27 mouse cellular contexts compared by ENCODE assay signal in the genomic region with DNA sequence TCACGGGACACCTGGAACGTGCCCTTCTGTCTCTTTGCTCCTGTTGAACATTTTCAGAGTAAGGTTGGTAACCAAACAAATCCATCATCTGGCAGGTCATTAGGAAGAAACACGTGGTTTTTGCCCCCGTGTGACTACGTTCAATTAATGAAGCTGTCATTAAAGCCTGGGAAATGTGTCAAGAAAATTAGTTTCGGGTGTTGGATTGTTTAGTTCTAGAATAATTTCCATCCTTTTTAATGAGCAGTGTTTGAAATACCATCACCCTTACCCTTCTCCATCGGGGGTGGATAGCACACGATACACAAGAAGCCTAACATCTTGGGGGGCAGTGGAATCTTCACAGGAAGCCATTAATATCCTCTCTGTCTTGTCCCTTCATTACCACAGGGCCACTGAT.
DNase-seq lines count a peak whose midpoint lies in the region; ATAC-seq lines count a peak whose summit lies in the region.
"Had no signal": no experiment of that assay in that cellular context is flagged by ENCODE, and none has a peak within 500 bp of the region (broad histone marks: within the 10 kb centered on the region; RNA-seq: fewer than 3 reads in every experiment).

No protein-coding gene starts in this region.

- H3K4me3 ChIP-seq in midbrain, embryonic 11.5 days (ENCODE audit: low read depth, low read length) = no peak overlapping the region
- no peak overlapping the region for H3K4me3 ChIP-seq in midbrain, embryonic 16.5 days (ENCODE audit: low read depth, low read length)
- H3K4me3 ChIP-seq in hindbrain, embryonic 14.5 days (replicated peaks; ENCODE audit: low read length) = no peak overlapping the region
- H3K4me3 ChIP-seq in neural tube, embryonic 14.5 days (ENCODE audit: low read depth, low read length) = no peak overlapping the region
- H3K4me3 ChIP-seq: heart, embryonic 10.5 days; intestine, embryonic 15.5 days had no signal

- 84% methylated on average over 8 of the region's 8 CpGs for WGBS in midbrain, embryonic 11.5 days
- WGBS in midbrain, embryonic 16.5 days = 61% methylated on average over 8 of the region's 8 CpGs
- 43% methylated on average over 8 of the region's 8 CpGs for WGBS in hindbrain, embryonic 14.5 days
- 40% methylated on average over 8 of the region's 8 CpGs for WGBS in neural tube, embryonic 14.5 days

- H3K4me1 ChIP-seq in midbrain, embryonic 11.5 days (ENCODE audit: control insufficient read depth, insufficient read depth, low read length) = no peaks in the 10 kb centered on the region
- no peaks in the 10 kb centered on the region for H3K4me1 ChIP-seq in midbrain, embryonic 16.5 days (ENCODE audit: control insufficient read depth, insufficient read depth, low read length)
- peaks cover 9% of the 10 kb centered on the region; the same call in 1 of the 2 replicates for H3K4me1 ChIP-seq in hindbrain, embryonic 14.5 days (replicated peaks; ENCODE audit: control insufficient read depth, insufficient read depth, low read length)
- peaks cover 6% of the 10 kb centered on the region; the same call in 1 of the 2 replicates for H3K4me1 ChIP-seq in neural tube, embryonic 14.5 days (ENCODE audit: control insufficient read depth, insufficient read depth, low read length)
- H3K4me1 ChIP-seq: heart, embryonic 10.5 days; intestine, embryonic 15.5 days had no signal

- peak; percentile 13 for DNase-seq in embryo, embryonic 10.5 days (ENCODE audit: low spot score)
- no peak for DNase-seq in embryo, embryonic 9.5 days (ENCODE audit: extremely low spot score)
- DNase-seq in midbrain, embryonic 11.5 days (ENCODE audit: low spot score, missing footprints) = peak; percentile 82
- DNase-seq in hindbrain, embryonic 14.5 days (ENCODE audit: low spot score) = no peak
- no peak for DNase-seq in cerebellum, postnatal 14 days
- DNase-seq in spleen, adult 12 weeks (ENCODE audit: low spot score) = no peak
- DNase-seq: adrenal gland, postnatal 14 days; cerebellum, adult 18-20 months; cerebellum, postnatal 10 days; gastrocnemius, postnatal 14 days; kidney, adult 8-10 months; kidney, postnatal 10 days; layer of hippocampus, adult 9-11 months; liver; lung, adult 2 months; lung, postnatal 10 days; right cerebral cortex, postnatal 25 days; spleen, adult 18-20 months; thymus, adult 18-20 months had no signal

- no peak overlapping the region for H3K27ac ChIP-seq in midbrain, embryonic 11.5 days (ENCODE audit: low read depth, low read length)
- no peak overlapping the region for H3K27ac ChIP-seq in midbrain, embryonic 16.5 days (ENCODE audit: low read length)
- peak overlapping the region; percentile 63; the same call in 1 of the 2 replicates for H3K27ac ChIP-seq in hindbrain, embryonic 14.5 days
- peak overlapping the region; percentile 45; the same call in 1 of the 2 replicates for H3K27ac ChIP-seq in neural tube, embryonic 14.5 days (ENCODE audit: low read depth, low read length)
- H3K27ac ChIP-seq: heart, embryonic 10.5 days; intestine, embryonic 15.5 days; liver, embryonic 14.5 days; macrophage had no signal

- no peak for ATAC-seq in midbrain, embryonic 11.5 days (ENCODE audit: low FRiP score)
- ATAC-seq in midbrain, embryonic 16.5 days = no peak
- peak; percentile 11; the same call in 1 of the 2 replicates for ATAC-seq in hindbrain, embryonic 14.5 days (ENCODE audit: low FRiP score)
- ATAC-seq in neural tube, embryonic 14.5 days (ENCODE audit: low read depth) = 0 out of 2 replicates have a peak, but pooled peaks have one; percentile 24
- ATAC-seq: forebrain, embryonic 14.5 days; intestine, embryonic 15.5 days had no signal

- H3K27me3 ChIP-seq in midbrain, embryonic 11.5 days (ENCODE audit: control insufficient read depth, insufficient read depth, low read length) = no peaks in the 10 kb centered on the region
- no peaks in the 10 kb centered on the region for H3K27me3 ChIP-seq in midbrain, embryonic 16.5 days (ENCODE audit: control insufficient read depth, insufficient read depth, low read depth, low read length)
- H3K27me3 ChIP-seq in hindbrain, embryonic 14.5 days (ENCODE audit: control insufficient read depth, insufficient read depth, low read length) = no peaks in the 10 kb centered on the region
- H3K27me3 ChIP-seq in neural tube, embryonic 14.5 days (ENCODE audit: control insufficient read depth, insufficient read depth, low read length) = no peaks in the 10 kb centered on the region
- H3K27me3 ChIP-seq: CH12.LX; intestine, embryonic 15.5 days had no signal

- no peak overlapping the region for H3K9ac ChIP-seq in midbrain, embryonic 11.5 days (ENCODE audit: low read length)
- no peak overlapping the region for H3K9ac ChIP-seq in midbrain, embryonic 16.5 days (ENCODE audit: low read depth, low read length)
- no peak overlapping the region for H3K9ac ChIP-seq in hindbrain, embryonic 14.5 days
- no peak overlapping the region for H3K9ac ChIP-seq in neural tube, embryonic 14.5 days (replicated peaks; ENCODE audit: low read depth, low read length)
- H3K9ac ChIP-seq: intestine, embryonic 15.5 days; liver, embryonic 14.5 days had no signal

- H3K36me3 ChIP-seq in midbrain, embryonic 11.5 days (ENCODE audit: control insufficient read depth, insufficient read depth, low read length) = no peaks in the 10 kb centered on the region
- H3K36me3 ChIP-seq in midbrain, embryonic 16.5 days (ENCODE audit: control insufficient read depth, insufficient read depth, low read length) = no peaks in the 10 kb centered on the region
- no peaks in the 10 kb centered on the region for H3K36me3 ChIP-seq in hindbrain, embryonic 14.5 days (replicated peaks; ENCODE audit: control insufficient read depth, insufficient read depth)
- no peaks in the 10 kb centered on the region for H3K36me3 ChIP-seq in neural tube, embryonic 14.5 days (ENCODE audit: control insufficient read depth, insufficient read depth, low read length)
- H3K36me3 ChIP-seq: heart, embryonic 10.5 days; intestine, embryonic 15.5 days had no signal

- no peaks in the 10 kb centered on the region for H3K9me3 ChIP-seq in midbrain, embryonic 11.5 days (ENCODE audit: control insufficient read depth, low read length)
- no peaks in the 10 kb centered on the region for H3K9me3 ChIP-seq in midbrain, embryonic 16.5 days (replicated peaks; ENCODE audit: control insufficient read depth, low read length, poor library complexity, severe bottlenecking)
- H3K9me3 ChIP-seq in hindbrain, embryonic 14.5 days (ENCODE audit: control insufficient read depth, low read length) = no peaks in the 10 kb centered on the region
- H3K9me3 ChIP-seq in neural tube, embryonic 14.5 days (ENCODE audit: control insufficient read depth, low read length) = no peaks in the 10 kb centered on the region
- H3K9me3 ChIP-seq: heart, embryonic 10.5 days; intestine, embryonic 15.5 days had no signal

- H3K4me2 ChIP-seq in midbrain, embryonic 11.5 days = no peak overlapping the region
- no peak overlapping the region for H3K4me2 ChIP-seq in midbrain, embryonic 16.5 days (ENCODE audit: low read length)
- H3K4me2 ChIP-seq in hindbrain, embryonic 14.5 days (replicated peaks) = no peak overlapping the region
- H3K4me2 ChIP-seq in neural tube, embryonic 14.5 days (ENCODE audit: low read depth, low read length) = no peak overlapping the region
- H3K4me2 ChIP-seq: intestine, embryonic 15.5 days had no signal

Comparison
In these comparisons a context has a peak if more than half of its experiments do, and no peak if none do; other contexts are left out.
1. DNase-seq: peak in embryo, embryonic 10.5 days (single experiment) and midbrain, embryonic 11.5 days (single experiment); none in embryo, embryonic 9.5 days (single experiment), hindbrain, embryonic 14.5 days (single experiment), cerebellum, postnatal 14 days (0 of 2) and spleen, adult 12 weeks (single experiment).
2. ATAC-seq: peak in hindbrain, embryonic 14.5 days (single experiment) and neural tube, embryonic 14.5 days (single experiment); none in midbrain, embryonic 11.5 days (single experiment) and midbrain, embryonic 16.5 days (single experiment).
3. H3K27ac ChIP-seq: peak in hindbrain, embryonic 14.5 days (single experiment) and neural tube, embryonic 14.5 days (single experiment); none in midbrain, embryonic 11.5 days (single experiment) and midbrain, embryonic 16.5 days (single experiment).